Mouse (Mus musculus): ENCODE measurements around the gene Lrrc42. TPM values are rescaled to one million over a fixed set of nuclear protein-coding genes. Genes with fewer than 3 reads are reported as not detected.

Lrrc42 gene
- polyA plus RNA-seq, 1 experiment from 2014 or later = 70.4 TPM

DNA sequence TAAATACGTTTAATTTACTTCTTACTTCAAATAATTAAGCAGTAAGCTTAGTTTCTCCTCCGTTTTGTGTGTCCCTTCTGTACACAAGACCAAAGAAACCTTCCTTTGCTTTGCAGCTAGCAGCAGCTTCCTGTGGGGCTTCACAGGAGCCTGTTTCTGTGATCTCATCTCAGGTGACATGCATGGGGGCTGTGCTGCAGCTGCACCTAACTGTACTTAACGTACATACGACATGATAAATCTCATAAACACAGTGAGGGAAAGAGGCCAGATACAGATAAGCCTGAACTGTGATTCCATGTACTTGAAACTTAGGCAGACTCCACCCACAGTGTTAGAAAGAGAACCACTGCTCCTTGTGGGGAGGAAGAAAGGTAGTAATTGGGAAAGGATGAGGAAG is 6.7 kb upstream of the Lrrc42 start:
- ATAC-seq (replicated peaks; ENCODE audit: insufficient number of reproducible peaks, low FRiP score, low TSS enrichment) = no peak
- WGBS (ENCODE audit: insufficient replicate concordance) = 41% methylated on average over 4 of the region's 4 CpGs

DNA sequence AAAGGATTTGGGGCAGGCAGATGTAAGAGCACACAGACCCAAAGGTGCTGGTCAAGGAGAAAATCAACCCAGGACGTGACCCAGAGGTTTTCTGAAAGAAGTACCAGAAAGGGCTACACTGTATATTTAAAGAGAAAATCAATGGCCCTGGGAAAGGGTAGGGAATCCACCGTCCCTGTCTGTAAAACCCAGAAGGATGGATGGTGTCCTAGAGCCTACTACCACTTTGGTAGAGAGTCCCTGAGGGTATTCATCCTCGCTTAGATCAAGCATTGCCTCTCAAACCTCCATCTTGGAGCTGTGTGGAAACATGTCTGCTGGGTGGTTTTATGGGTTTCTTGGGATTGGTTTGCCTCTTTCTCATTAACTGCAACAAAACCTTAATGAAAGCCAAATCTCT is 1.1 kb upstream of the Lrrc42 start:
- H3K4me1 ChIP-seq (ENCODE audit: control insufficient read depth, insufficient read depth, low read length) = peaks cover 20% of the 10 kb centered on the region
- no peaks in the 10 kb centered on the region for H3K36me3 ChIP-seq (ENCODE audit: control insufficient read depth, insufficient read depth, low read length)
- 0 out of 2 replicates have a peak overlapping the region, but pooled peaks have one; percentile 79 for H3K27ac ChIP-seq (ENCODE audit: low read depth, low read length)
- H3K9me3 ChIP-seq (replicated peaks; ENCODE audit: control insufficient read depth, low read length) = no peaks in the 10 kb centered on the region
- no peaks in the 10 kb centered on the region for H3K27me3 ChIP-seq (ENCODE audit: control insufficient read depth, insufficient read depth, low read length)
- peak overlapping the region; percentile 77 for H3K4me3 ChIP-seq (ENCODE audit: low read depth, low read length)
- H3K4me2 ChIP-seq = peak overlapping the region; percentile 83
- no peak for ATAC-seq (replicated peaks; ENCODE audit: insufficient number of reproducible peaks, low FRiP score, low TSS enrichment)
- H3K9ac ChIP-seq (ENCODE audit: low read depth, low read length) = peak overlapping the region; percentile 82
- 24% methylated on average over 3 of the region's 3 CpGs for WGBS (ENCODE audit: insufficient replicate concordance)

More for the DNA sequence above, 6.7 kb upstream of the Lrrc42 start:
- no peak overlapping the region for H3K4me2 ChIP-seq
- H3K27me3 ChIP-seq (ENCODE audit: control insufficient read depth, insufficient read depth, low read length) = no peaks in the 10 kb centered on the region
- 0 out of 2 replicates have a peak, but pooled peaks cover 3% of the 10 kb centered on the region for H3K9me3 ChIP-seq (replicated peaks; ENCODE audit: control insufficient read depth, low read length)
- no peaks in the 10 kb centered on the region for H3K4me1 ChIP-seq (ENCODE audit: control insufficient read depth, insufficient read depth, low read length)
- no peak overlapping the region for H3K9ac ChIP-seq (ENCODE audit: low read depth, low read length)
- H3K36me3 ChIP-seq (ENCODE audit: control insufficient read depth, insufficient read depth, low read length) = peaks cover 7% of the 10 kb centered on the region
- H3K4me3 ChIP-seq (ENCODE audit: low read depth, low read length) = no peak overlapping the region
- H3K27ac ChIP-seq (ENCODE audit: low read depth, low read length) = no peak overlapping the region

DNA sequence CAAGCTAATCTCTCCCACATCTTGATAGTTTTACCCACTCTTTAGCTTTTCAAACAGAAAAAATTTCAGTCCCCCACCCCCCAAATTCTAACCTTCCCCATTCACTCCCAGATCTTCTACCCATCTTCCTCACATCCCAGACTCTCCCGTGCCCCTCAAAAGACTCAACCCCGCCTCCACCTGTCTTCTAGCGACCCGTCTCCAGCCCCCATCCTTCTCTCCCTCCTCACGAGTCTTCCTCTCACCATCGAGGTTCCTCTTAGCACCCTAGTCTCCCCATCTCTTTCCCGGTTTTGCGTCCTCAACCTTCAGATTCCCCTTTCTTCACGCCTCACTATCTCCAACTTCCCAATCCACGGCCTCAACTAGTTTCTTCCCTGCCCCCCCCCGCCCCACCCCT is 810 bp downstream of the Lrrc42 start:
- Histone ChIP-seq H3K4me1 (ENCODE audit: control insufficient read depth, insufficient read depth, low read length) (peaks cover 31% of the 10 kb centered on the region), H3K4me3 (ENCODE audit: low read depth, low read length) (peak overlapping the region; percentile 77)
- 0% methylated on average over 11 of the region's 11 CpGs for WGBS (ENCODE audit: insufficient replicate concordance)

DNA sequence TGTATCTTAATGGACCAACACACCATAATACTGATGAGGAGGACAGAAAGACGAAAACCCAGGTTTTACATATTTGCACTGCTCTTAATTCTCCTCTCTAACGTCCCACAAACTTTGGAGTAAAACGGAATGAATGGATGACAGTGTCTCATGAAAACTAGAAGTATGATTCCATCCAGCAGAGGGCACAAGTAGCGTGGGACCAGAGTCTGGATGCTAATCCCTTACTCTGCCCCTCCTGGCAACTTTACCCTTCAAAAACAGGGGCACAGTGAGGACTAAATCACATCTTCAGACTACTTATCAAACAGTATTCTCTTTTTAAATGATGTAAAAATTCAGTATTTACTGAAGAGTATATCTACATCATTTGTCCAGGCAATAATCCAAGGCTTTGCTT is 2.8 kb downstream of the Lrrc42 start:
- no peak overlapping the region for H3K9ac ChIP-seq (ENCODE audit: low read depth, low read length)
- no peak overlapping the region for H3K27ac ChIP-seq (ENCODE audit: low read depth, low read length)
- no peak overlapping the region for H3K4me3 ChIP-seq (ENCODE audit: low read depth, low read length)
- WGBS (ENCODE audit: insufficient replicate concordance) = 27% methylated on average over 4 of the region's 4 CpGs
- no peaks in the 10 kb centered on the region for H3K27me3 ChIP-seq (ENCODE audit: control insufficient read depth, insufficient read depth, low read length)
- no peak overlapping the region for H3K4me2 ChIP-seq
- no peaks in the 10 kb centered on the region for H3K36me3 ChIP-seq (ENCODE audit: control insufficient read depth, insufficient read depth, low read length)
- no peaks in the 10 kb centered on the region for H3K9me3 ChIP-seq (replicated peaks; ENCODE audit: control insufficient read depth, low read length)
- H3K4me1 ChIP-seq (ENCODE audit: control insufficient read depth, insufficient read depth, low read length) = peaks cover 41% of the 10 kb centered on the region
- no peak for ATAC-seq (replicated peaks; ENCODE audit: insufficient number of reproducible peaks, low FRiP score, low TSS enrichment)

More for the DNA sequence above, 810 bp downstream of the Lrrc42 start:
- Histone ChIP-seq H3K9me3 (replicated peaks; ENCODE audit: control insufficient read depth, low read length) (no peaks in the 10 kb centered on the region), H3K4me2 (peak overlapping the region; percentile 83), H3K27ac (ENCODE audit: low read depth, low read length) (peak overlapping the region; percentile 72; the same call in 1 of the 2 replicates), H3K36me3 (ENCODE audit: control insufficient read depth, insufficient read depth, low read length) (no peaks in the 10 kb centered on the region), H3K27me3 (ENCODE audit: control insufficient read depth, insufficient read depth, low read length) (no peaks in the 10 kb centered on the region), H3K9ac (ENCODE audit: low read depth, low read length) (peak overlapping the region; percentile 76)
- no peak for ATAC-seq (replicated peaks; ENCODE audit: insufficient number of reproducible peaks, low FRiP score, low TSS enrichment)

DNA sequence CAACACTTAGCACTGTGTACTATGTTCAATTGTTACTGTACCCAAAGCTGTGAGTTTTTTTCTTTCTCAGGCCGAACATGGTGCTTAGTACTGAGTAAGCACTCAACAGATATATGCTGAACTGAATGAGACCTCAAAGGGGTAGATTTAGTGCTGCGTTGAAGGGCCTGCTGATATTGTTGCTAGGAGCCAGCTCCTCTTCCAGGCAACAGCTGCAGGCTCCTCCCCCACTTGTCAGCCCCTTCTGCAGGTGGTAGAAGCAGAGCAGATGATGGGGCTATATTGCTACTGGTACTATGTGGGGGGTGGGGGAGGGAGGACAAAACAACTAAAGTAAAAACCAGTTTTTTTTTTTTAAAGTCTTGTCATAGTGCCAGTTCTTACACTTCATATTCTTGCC is 3.9 kb downstream of the Lrrc42 start:
- no peaks in the 10 kb centered on the region for H3K27me3 ChIP-seq (ENCODE audit: control insufficient read depth, insufficient read depth, low read length)
- H3K36me3 ChIP-seq (ENCODE audit: control insufficient read depth, insufficient read depth, low read length) = no peaks in the 10 kb centered on the region
- ATAC-seq (replicated peaks; ENCODE audit: insufficient number of reproducible peaks, low FRiP score, low TSS enrichment) = no peak
- H3K4me2 ChIP-seq = peak overlapping the region; percentile 35
- no peak overlapping the region for H3K9ac ChIP-seq (ENCODE audit: low read depth, low read length)
- 20% methylated on average over 2 of the region's 2 CpGs for WGBS (ENCODE audit: insufficient replicate concordance)
- H3K27ac ChIP-seq (ENCODE audit: low read depth, low read length) = no peak overlapping the region; the same call in 1 of the 2 replicates
- H3K9me3 ChIP-seq (replicated peaks; ENCODE audit: control insufficient read depth, low read length) = no peaks in the 10 kb centered on the region
- H3K4me1 ChIP-seq (ENCODE audit: control insufficient read depth, insufficient read depth, low read length) = peaks cover 50% of the 10 kb centered on the region
- no peak overlapping the region for H3K4me3 ChIP-seq (ENCODE audit: low read depth, low read length)

DNA sequence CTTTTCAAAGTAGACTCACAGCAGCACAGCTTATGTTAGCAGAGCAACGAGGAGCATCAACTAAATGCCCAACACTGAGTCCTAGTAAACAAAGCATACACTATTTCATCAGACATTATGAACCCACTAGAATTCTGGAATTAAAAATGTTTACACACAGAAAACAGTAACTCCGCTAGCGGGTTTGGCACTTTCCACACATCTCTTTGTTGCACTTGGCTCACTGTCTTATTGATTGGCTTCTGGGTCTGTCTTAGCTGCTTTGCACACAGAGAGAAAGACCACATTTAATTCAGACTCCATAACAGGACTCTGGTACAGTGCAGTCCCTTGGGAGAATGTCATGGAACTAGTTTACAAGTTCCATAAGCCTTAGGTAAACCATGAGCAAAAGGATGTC is 5.3 kb downstream of the Lrrc42 start:
- H3K27ac ChIP-seq (ENCODE audit: low read depth, low read length) = no peak overlapping the region
- 79% methylated on average over 3 of the region's 3 CpGs for WGBS (ENCODE audit: insufficient replicate concordance)
- peaks cover 1% of the 10 kb centered on the region for H3K36me3 ChIP-seq (ENCODE audit: control insufficient read depth, insufficient read depth, low read length)

DNA sequence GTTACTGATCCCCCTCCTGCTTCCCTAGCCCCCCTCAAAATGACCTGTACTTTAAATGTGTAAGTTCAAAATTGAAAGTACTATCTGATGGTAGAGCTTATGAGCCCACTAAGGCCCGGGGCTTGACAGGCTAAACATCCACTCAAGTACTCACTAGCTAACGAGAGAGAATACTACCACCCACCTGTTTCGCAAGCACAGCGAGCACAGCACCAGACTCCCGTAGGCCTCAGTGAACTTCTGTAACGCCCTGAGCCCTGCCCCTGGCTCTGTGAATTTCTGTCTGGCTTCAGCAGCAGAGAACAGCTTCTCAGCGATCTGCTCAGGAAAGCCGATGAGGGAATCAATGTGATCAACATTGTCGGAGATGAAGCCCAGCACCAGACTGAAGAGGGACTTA is 6.2 kb downstream of the Lrrc42 start:
- Histone ChIP-seq H3K27ac (ENCODE audit: low read depth, low read length) (no peak overlapping the region), H3K36me3 (ENCODE audit: control insufficient read depth, insufficient read depth, low read length) (peaks cover 5% of the 10 kb centered on the region), H3K4me2 (no peak overlapping the region), H3K27me3 (ENCODE audit: control insufficient read depth, insufficient read depth, low read length) (no peaks in the 10 kb centered on the region), H3K9ac (ENCODE audit: low read depth, low read length) (no peak overlapping the region), H3K9me3 (replicated peaks; ENCODE audit: control insufficient read depth, low read length) (no peaks in the 10 kb centered on the region), H3K4me3 (ENCODE audit: low read depth, low read length) (no peak overlapping the region), H3K4me1 (ENCODE audit: control insufficient read depth, insufficient read depth, low read length) (peaks cover 55% of the 10 kb centered on the region)
- ATAC-seq (replicated peaks; ENCODE audit: insufficient number of reproducible peaks, low FRiP score, low TSS enrichment) = no peak
- WGBS (ENCODE audit: insufficient replicate concordance) = 71% methylated on average over 9 of the region's 9 CpGs

More for the DNA sequence above, 5.3 kb downstream of the Lrrc42 start:
- H3K9me3 ChIP-seq (replicated peaks; ENCODE audit: control insufficient read depth, low read length) = no peaks in the 10 kb centered on the region
- no peak overlapping the region for H3K4me3 ChIP-seq (ENCODE audit: low read depth, low read length)
- H3K4me1 ChIP-seq (ENCODE audit: control insufficient read depth, insufficient read depth, low read length) = peaks cover 57% of the 10 kb centered on the region
- ATAC-seq (replicated peaks; ENCODE audit: insufficient number of reproducible peaks, low FRiP score, low TSS enrichment) = no peak
- H3K9ac ChIP-seq (ENCODE audit: low read depth, low read length) = no peak overlapping the region
- no peaks in the 10 kb centered on the region for H3K27me3 ChIP-seq (ENCODE audit: control insufficient read depth, insufficient read depth, low read length)
- H3K4me2 ChIP-seq = no peak overlapping the region

DNA sequence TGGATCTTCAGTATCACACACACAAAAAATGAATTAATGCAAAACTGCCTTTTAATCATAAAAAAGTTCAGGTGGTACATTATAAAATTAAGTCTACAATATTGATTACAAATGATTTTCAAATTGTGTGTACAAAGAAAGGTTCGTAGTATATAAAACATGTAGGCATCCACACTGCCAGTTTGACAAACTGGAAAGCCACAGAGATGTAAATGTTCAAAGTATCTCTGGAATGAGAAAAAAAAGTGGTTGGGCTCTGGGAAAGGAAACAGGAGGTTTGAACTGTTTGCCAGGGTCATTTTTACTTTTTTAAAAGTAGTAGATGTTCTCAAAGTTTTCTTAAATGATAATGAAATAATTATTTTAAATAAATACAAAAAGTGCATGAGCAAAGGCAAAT is 7.3 kb downstream of the Lrrc42 start:
- Histone ChIP-seq H3K4me3 (ENCODE audit: low read depth, low read length) (no peak overlapping the region), H3K9ac (ENCODE audit: low read depth, low read length) (no peak overlapping the region), H3K27ac (ENCODE audit: low read depth, low read length) (peak overlapping the region; percentile 74), H3K36me3 (ENCODE audit: control insufficient read depth, insufficient read depth, low read length) (peaks cover 14% of the 10 kb centered on the region), H3K27me3 (ENCODE audit: control insufficient read depth, insufficient read depth, low read length) (no peaks in the 10 kb centered on the region), H3K4me2 (no peak overlapping the region), H3K4me1 (ENCODE audit: control insufficient read depth, insufficient read depth, low read length) (peaks cover 51% of the 10 kb centered on the region), H3K9me3 (replicated peaks; ENCODE audit: control insufficient read depth, low read length) (no peaks in the 10 kb centered on the region)
- 31% methylated on average over 1 of the region's 1 CpGs for WGBS (ENCODE audit: insufficient replicate concordance)
- ATAC-seq (replicated peaks; ENCODE audit: insufficient number of reproducible peaks, low FRiP score, low TSS enrichment) = no peak

DNA sequence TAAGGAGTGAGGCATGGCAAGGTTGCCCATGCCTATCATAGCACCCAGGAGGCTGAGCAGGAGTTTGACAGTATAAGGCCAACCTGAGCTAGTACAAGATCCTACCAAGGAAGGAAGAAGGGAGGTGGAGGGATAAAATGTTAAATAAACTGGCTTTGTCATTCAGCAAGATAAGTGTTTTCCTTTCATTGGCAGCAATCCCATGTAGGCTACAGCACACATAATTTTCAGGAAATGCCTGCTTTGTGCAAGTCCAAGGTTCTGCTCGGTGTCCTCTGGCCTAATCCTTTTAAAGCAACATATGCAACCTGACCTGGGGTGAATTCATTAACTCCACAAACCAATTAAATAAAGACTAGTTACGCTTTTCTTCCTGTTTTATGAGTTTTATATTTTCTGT is 8.0 kb downstream of the Lrrc42 start:
- Histone ChIP-seq H3K4me1 (ENCODE audit: control insufficient read depth, insufficient read depth, low read length) (peaks cover 48% of the 10 kb centered on the region), H3K9ac (ENCODE audit: low read depth, low read length) (no peak overlapping the region), H3K27ac (ENCODE audit: low read depth, low read length) (peak overlapping the region; percentile 74), H3K4me3 (ENCODE audit: low read depth, low read length) (no peak overlapping the region), H3K27me3 (ENCODE audit: control insufficient read depth, insufficient read depth, low read length) (no peaks in the 10 kb centered on the region), H3K36me3 (ENCODE audit: control insufficient read depth, insufficient read depth, low read length) (peaks cover 21% of the 10 kb centered on the region), H3K4me2 (no peak overlapping the region), H3K9me3 (replicated peaks; ENCODE audit: control insufficient read depth, low read length) (no peaks in the 10 kb centered on the region)
- no peak for ATAC-seq (replicated peaks; ENCODE audit: insufficient number of reproducible peaks, low FRiP score, low TSS enrichment)
- 66% methylated on average over 2 of the region's 2 CpGs for WGBS (ENCODE audit: insufficient replicate concordance)

Measured in heart, embryonic 11.5 days (tissue).